In genomic region chr7:80132541-80132940, GRCm38 (mm10) we compare ENCODE assay signal across 8 mouse cellular contexts. TPM values are rescaled to one million over a fixed set of nuclear protein-coding genes. Genes with fewer than 3 reads are reported as not detected.
DNase-seq lines count a peak whose midpoint lies in the region.

No protein-coding gene starts in this region.

- peak; percentile 49 for DNase-seq in gastrocnemius, adult 18-20 months (ENCODE audit: low spot score)
- DNase-seq in gastrocnemius, postnatal 25 days, result no peak
- DNase-seq in right cerebral cortex, postnatal 14 days, result peak; percentile 63
- DNase-seq in right cerebral cortex, adult 18-20 months, result no peak
- DNase-seq in c-Kit-positive CD71-negative TER-119-negative erythroid progenitor cells, embryonic 14.5 days (ENCODE audit: low read depth), result peak; percentile 81
- peak; percentile 77 for DNase-seq in kidney, postnatal 10 days
- peak; percentile 85 for DNase-seq in naive thymus-derived CD4-positive, alpha-beta T cell, adult 2 months (ENCODE audit: low read depth)
- DNase-seq in thymus, postnatal 4 days, result peak; percentile 91

RNA-seq across cellular contexts. Expression of gene Idh2, which starts 17.3 kb away (rescaled TPM):
- 100 to 1,000 TPM; 317 to 516 TPM for total RNA-seq in gastrocnemius, adult 18-20 months (2021)
- 100 to 1,000 TPM; 102 to 256 TPM for total RNA-seq in gastrocnemius, postnatal 25 days (2021)

RNA-seq across cellular contexts. Expression of gene Sema4b, which starts 54.1 kb away (rescaled TPM):
- total RNA-seq in gastrocnemius, adult 18-20 months (2021), result 1 to 10 TPM; 1.2 to 1.7 TPM
- total RNA-seq in gastrocnemius, postnatal 25 days (2021), result 1 to 10 TPM; 1.6 to 2.5 TPM

Comparison
In these comparisons a context has a peak if more than half of its experiments do, and no peak if none do; other contexts are left out.
1. DNase-seq: peak in gastrocnemius, adult 18-20 months (single experiment), right cerebral cortex, postnatal 14 days (single experiment), c-Kit-positive CD71-negative TER-119-negative erythroid progenitor cells, embryonic 14.5 days (single experiment), kidney, postnatal 10 days (single experiment), naive thymus-derived CD4-positive, alpha-beta T cell, adult 2 months (single experiment) and thymus, postnatal 4 days (single experiment); none in gastrocnemius, postnatal 25 days (single experiment) and right cerebral cortex, adult 18-20 months (single experiment).